Mouse (Mus musculus) E14TG2a.4 (cell line): ENCODE results near the gene Mc1r.

Experiments used
- CTCF ChIP-seq: conservative IDR thresholded peaks from 2 replicates; pipeline ENCODE4 v1.5.1; 2014; ENCODE audit warnings: low read length
- POU5F1 ChIP-seq: IDR thresholded peaks from 2 replicates; pipeline ENCODE4 v1.6.1; 2014; ENCODE audit warnings: low read length, borderline replicate concordance

GRCm38 (mm10) chr8:123376106-123376505, 30.8 kb upstream of the Mc1r start:
- TF ChIP-seq CTCF = no peak
- 0 out of 2 replicates have a peak, but pooled peaks have one; percentile 6 for TF ChIP-seq POU5F1
